Mouse (Mus musculus) kidney, postnatal 36 days (tissue): ENCODE measurements around the gene Syne1.
A peak's percentile ranks its signal among the peaks of the same experiment; 100 is the strongest.

ENCODE experiments used
- DNase-seq, 2 experiments: peaks; one replicate each; pipeline ENCODE4 v3.0.0; 2021 to 2022; ENCODE audit warnings: mixed read lengths in 2 of 2

Syne1 gene

GRCm38 (mm10) chr10:5045671-5046070 is 505.6 kb downstream of the Syne1 start:
- no peak for DNase-seq

- no peak for DNase-seq
Measured at GRCm38 (mm10) chr10:5045213-5045612, 506.1 kb downstream of the Syne1 start.

GRCm38 (mm10) chr10:5044481-5044880 is 506.8 kb downstream of the Syne1 start:
- DNase-seq, result no peak

GRCm38 (mm10) chr10:5041254-5041653 is 510.0 kb downstream of the Syne1 start:
- no peak for DNase-seq

- no peak for DNase-seq
Measured at GRCm38 (mm10) chr10:5032192-5033048, 518.9 kb downstream of the Syne1 start.

- DNase-seq, result no peak
Measured at GRCm38 (mm10) chr10:5029883-5030282, 521.4 kb downstream of the Syne1 start.

GRCm38 (mm10) chr10:5029161-5029560 is 522.1 kb downstream of the Syne1 start:
- DNase-seq, result no peak

GRCm38 (mm10) chr10:5028301-5028700 is 523.0 kb downstream of the Syne1 start:
- peak in 1 of 2 experiments; percentile 48 for DNase-seq

- DNase-seq, result no peak
Measured at GRCm38 (mm10) chr10:5027208-5027607, 524.1 kb downstream of the Syne1 start.

- DNase-seq, result peak; percentile 16 to 22
Measured at GRCm38 (mm10) chr10:5025906-5026305, 525.4 kb downstream of the Syne1 start.

- DNase-seq, result no peak
Measured at GRCm38 (mm10) chr10:5017148-5017547, 534.1 kb downstream of the Syne1 start.

- DNase-seq, result no peak
Measured at GRCm38 (mm10) chr10:5014976-5015375, 536.3 kb downstream of the Syne1 start.

- DNase-seq, result no peak
Measured at GRCm38 (mm10) chr10:5012004-5012403, 539.3 kb downstream of the Syne1 start.

GRCm38 (mm10) chr10:5008795-5009366 is 542.4 kb downstream of the Syne1 start:
- DNase-seq, result no peak

- DNase-seq, result no peak
Measured at GRCm38 (mm10) chr10:4996592-4996991, 554.7 kb downstream of the Syne1 start.

GRCm38 (mm10) chr10:4993802-4994201 is 557.5 kb downstream of the Syne1 start:
- peak; percentile 6 to 36 for DNase-seq

GRCm38 (mm10) chr10:4983919-4984318 is 567.4 kb downstream of the Syne1 start:
- no peak for DNase-seq

- DNase-seq, result no peak
Measured at GRCm38 (mm10) chr10:4977374-4977773, 573.9 kb downstream of the Syne1 start.

GRCm38 (mm10) chr10:4976557-4976956 is 574.7 kb downstream of the Syne1 start:
- no peak for DNase-seq

GRCm38 (mm10) chr10:4974246-4974645 is 577.0 kb downstream of the Syne1 start:
- DNase-seq, result no peak

GRCm38 (mm10) chr10:4972026-4972425 is 579.3 kb downstream of the Syne1 start:
- DNase-seq, result no peak

- no peak for DNase-seq
Measured at GRCm38 (mm10) chr10:4971586-4971985, 579.7 kb downstream of the Syne1 start.

- no peak for DNase-seq
Measured at GRCm38 (mm10) chr10:4971156-4971555, 580.1 kb downstream of the Syne1 start.
